Mouse (Mus musculus) ZHBTc4 (cell line): Measurements from ENCODE around the gene Pla2g4f.

Experiments used
- DNase-seq: peaks from one replicate; pipeline ENCODE4 v3.0.0-alpha.2; 2011; ENCODE audit warnings: low read depth, low spot score

The Pla2g4f gene

GRCm38 (mm10) chr2:120281221-120281620 lies 32.7 kb downstream of the Pla2g4f start:
- peak; percentile 32 for DNase-seq

GRCm38 (mm10) chr2:120279961-120280360 lies 34.0 kb downstream of the Pla2g4f start:
- DNase-seq: peak; percentile 71

GRCm38 (mm10) chr2:120276951-120277350 lies 37.0 kb downstream of the Pla2g4f start:
- DNase-seq: no peak

GRCm38 (mm10) chr2:120268635-120269034 lies 45.3 kb downstream of the Pla2g4f start:
- peak; percentile 85 for DNase-seq

GRCm38 (mm10) chr2:120265523-120265922 lies 48.4 kb downstream of the Pla2g4f start:
- DNase-seq: peak; percentile 22

GRCm38 (mm10) chr2:120264858-120265257 lies 49.1 kb downstream of the Pla2g4f start:
- no peak for DNase-seq

- no peak for DNase-seq
Observed at GRCm38 (mm10) chr2:120262876-120263275, 51.1 kb downstream of the Pla2g4f start.

GRCm38 (mm10) chr2:120261346-120261745 lies 52.6 kb downstream of the Pla2g4f start:
- peak; percentile 28 for DNase-seq

- no peak for DNase-seq
Observed at GRCm38 (mm10) chr2:120256259-120256658, 57.7 kb downstream of the Pla2g4f start.

GRCm38 (mm10) chr2:120252644-120253043 lies 61.3 kb downstream of the Pla2g4f start:
- DNase-seq: no peak
